Mouse (Mus musculus): Measurements from ENCODE around the gene 1700034J05Rik. TPM values are rescaled to one million over a fixed set of nuclear protein-coding genes. Genes with fewer than 3 reads are reported as not detected.
A peak's percentile ranks its signal among the peaks of the same experiment; 100 is the strongest.

1700034J05Rik gene
- polyA plus RNA-seq, 1 experiment from 2014 or later: 0.21 TPM

- Histone ChIP-seq H3K4me1 (ENCODE audit: control insufficient read depth, insufficient read depth, low read length) (peaks cover 14% of the 10 kb centered on the region), H3K9ac (ENCODE audit: low read length) (no peak overlapping the region), H3K36me3 (ENCODE audit: control insufficient read depth, insufficient read depth, low read length) (no peaks in the 10 kb centered on the region), H3K4me3 (replicated peaks; ENCODE audit: low read length) (no peak overlapping the region), H3K27me3 (ENCODE audit: control insufficient read depth, insufficient read depth, low read length) (no peaks in the 10 kb centered on the region), H3K9me3 (replicated peaks; ENCODE audit: control insufficient read depth, low read length) (no peaks in the 10 kb centered on the region), H3K27ac (ENCODE audit: low read length) (0 out of 2 replicates have a peak overlapping the region, but pooled peaks have one; percentile 17), H3K4me2 (ENCODE audit: low read depth, low read length) (no peak overlapping the region)
- ATAC-seq (ENCODE audit: insufficient read depth, low FRiP score): no peak
- 64% methylated on average over 5 of the region's 5 CpGs for WGBS
These were observed 27.7 kb downstream of the 1700034J05Rik start for GRCm38 (mm10) chr6:146926415-146926980.

DNA sequence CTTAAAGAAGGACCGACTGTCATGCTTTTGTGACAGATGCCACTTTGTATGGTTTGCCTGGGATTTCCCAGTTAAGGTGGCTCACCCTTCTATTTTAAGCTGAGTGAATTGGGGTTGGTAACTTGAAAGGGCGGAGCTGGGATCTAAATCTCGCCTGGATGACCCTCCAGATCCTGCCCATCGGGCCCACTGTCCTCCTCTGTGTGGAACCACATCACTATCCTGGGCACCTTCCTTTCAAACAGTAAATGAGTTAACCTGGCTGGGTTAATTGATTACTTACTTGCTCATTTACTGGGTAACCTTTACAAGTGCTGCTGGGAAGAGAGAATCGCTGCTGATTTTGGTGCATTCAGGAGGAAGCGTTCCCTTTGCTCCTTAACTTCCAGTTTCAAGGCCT lies 35.9 kb downstream of the 1700034J05Rik start:
- ATAC-seq (ENCODE audit: insufficient read depth, low FRiP score): no peak

DNA sequence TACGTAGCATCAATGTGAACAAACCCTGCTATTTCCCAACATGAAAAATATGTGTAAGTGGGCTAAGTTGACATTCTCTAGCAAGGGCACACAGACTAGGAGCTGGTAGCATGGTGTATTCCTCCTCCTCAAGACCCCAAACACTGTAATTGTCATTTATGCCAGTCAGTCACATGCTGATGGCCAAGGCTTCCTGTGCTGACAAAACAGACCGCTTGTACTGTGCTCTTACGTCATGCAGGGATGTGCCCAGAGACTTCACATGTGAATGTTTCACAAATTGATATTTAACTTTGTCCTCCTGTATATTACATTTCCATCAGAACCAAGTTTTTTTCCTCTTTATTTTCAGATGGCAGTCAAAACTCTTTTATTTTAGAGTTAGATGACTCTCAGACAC lies 36.8 kb downstream of the 1700034J05Rik start:
- no peak for ATAC-seq (ENCODE audit: insufficient read depth, low FRiP score)
- H3K9me3 ChIP-seq (replicated peaks; ENCODE audit: control insufficient read depth, low read length): no peaks in the 10 kb centered on the region
- H3K4me2 ChIP-seq (ENCODE audit: low read depth, low read length): no peak overlapping the region
- H3K4me1 ChIP-seq (ENCODE audit: control insufficient read depth, insufficient read depth, low read length): peaks cover 21% of the 10 kb centered on the region
- H3K9ac ChIP-seq (ENCODE audit: low read length): no peak overlapping the region
- H3K36me3 ChIP-seq (ENCODE audit: control insufficient read depth, insufficient read depth, low read length): no peaks in the 10 kb centered on the region
- H3K27ac ChIP-seq (ENCODE audit: low read length): no peak overlapping the region
- 79% methylated on average over 3 of the region's 3 CpGs for WGBS
- H3K4me3 ChIP-seq (replicated peaks; ENCODE audit: low read length): no peak overlapping the region
- no peaks in the 10 kb centered on the region for H3K27me3 ChIP-seq (ENCODE audit: control insufficient read depth, insufficient read depth, low read length)

More for the DNA sequence above, 35.9 kb downstream of the 1700034J05Rik start:
- Histone ChIP-seq H3K27ac (ENCODE audit: low read length) (no peak overlapping the region), H3K4me1 (ENCODE audit: control insufficient read depth, insufficient read depth, low read length) (peaks cover 12% of the 10 kb centered on the region), H3K4me2 (ENCODE audit: low read depth, low read length) (no peak overlapping the region), H3K9ac (ENCODE audit: low read length) (no peak overlapping the region), H3K9me3 (replicated peaks; ENCODE audit: control insufficient read depth, low read length) (no peaks in the 10 kb centered on the region), H3K4me3 (replicated peaks; ENCODE audit: low read length) (no peak overlapping the region), H3K27me3 (ENCODE audit: control insufficient read depth, insufficient read depth, low read length) (no peaks in the 10 kb centered on the region), H3K36me3 (ENCODE audit: control insufficient read depth, insufficient read depth, low read length) (no peaks in the 10 kb centered on the region)
- 91% methylated on average over 6 of the region's 6 CpGs for WGBS

DNA sequence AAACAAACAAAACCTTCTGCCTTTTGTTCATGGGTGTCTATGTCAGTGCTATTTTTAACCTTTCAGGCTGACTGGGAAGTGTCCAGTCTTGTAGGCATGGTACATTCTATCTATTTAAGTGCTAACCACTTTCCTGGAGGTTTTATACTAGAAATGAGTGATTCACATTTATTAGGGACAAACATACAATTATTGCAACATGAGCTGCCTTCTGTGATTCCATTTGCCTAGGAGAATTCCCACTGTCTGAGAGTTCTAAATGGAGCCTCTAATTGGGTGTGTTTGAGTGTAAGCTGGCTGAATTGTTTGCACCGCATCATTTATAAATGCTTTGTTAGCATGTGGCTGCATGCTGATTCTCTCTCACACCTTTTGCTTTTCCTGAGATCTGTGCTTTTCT lies 38.4 kb downstream of the 1700034J05Rik start:
- H3K27me3 ChIP-seq (ENCODE audit: control insufficient read depth, insufficient read depth, low read length): no peaks in the 10 kb centered on the region
- peaks cover 25% of the 10 kb centered on the region for H3K4me1 ChIP-seq (ENCODE audit: control insufficient read depth, insufficient read depth, low read length)
- WGBS: 83% methylated on average over 1 of the region's 1 CpGs
- H3K4me2 ChIP-seq (ENCODE audit: low read depth, low read length): no peak overlapping the region
- H3K9ac ChIP-seq (ENCODE audit: low read length): no peak overlapping the region
- H3K4me3 ChIP-seq (replicated peaks; ENCODE audit: low read length): no peak overlapping the region
- ATAC-seq (ENCODE audit: insufficient read depth, low FRiP score): no peak
- H3K27ac ChIP-seq (ENCODE audit: low read length): no peak overlapping the region
- no peaks in the 10 kb centered on the region for H3K9me3 ChIP-seq (replicated peaks; ENCODE audit: control insufficient read depth, low read length)
- H3K36me3 ChIP-seq (ENCODE audit: control insufficient read depth, insufficient read depth, low read length): no peaks in the 10 kb centered on the region

DNA sequence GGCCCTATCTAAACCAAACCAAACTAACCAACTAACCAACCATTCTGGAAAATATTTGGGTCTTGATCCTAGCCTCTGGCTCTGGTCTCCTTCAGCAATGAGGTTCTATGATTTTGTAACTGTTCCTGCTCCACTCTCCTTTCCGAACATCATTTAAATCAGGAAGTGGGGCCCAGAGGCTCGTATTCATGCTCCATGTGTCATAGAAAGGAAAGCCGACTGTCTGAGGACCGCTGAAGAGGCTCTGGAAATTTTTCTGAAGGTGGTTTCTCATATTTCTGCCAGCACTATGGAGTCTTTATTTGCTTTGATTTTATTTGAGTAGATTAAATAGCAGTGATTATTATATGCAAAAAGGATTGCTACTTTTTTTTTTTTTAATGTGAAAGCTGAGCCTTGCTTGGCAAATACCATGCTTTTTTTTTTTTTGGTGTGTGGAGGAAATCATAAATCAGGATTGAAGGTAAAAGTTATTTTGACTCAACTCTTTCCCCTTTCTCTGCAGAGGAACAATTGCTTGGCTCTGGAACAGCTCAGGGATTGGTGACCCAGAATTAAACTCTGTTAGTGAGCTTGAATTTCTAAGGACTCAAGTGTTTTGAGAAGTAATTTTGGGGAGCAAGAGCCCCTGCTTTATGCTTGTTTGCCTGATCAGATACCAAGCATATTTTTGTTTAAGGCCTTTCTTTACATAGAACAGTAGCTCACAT lies 40.6 kb downstream of the 1700034J05Rik start:
- no peak for ATAC-seq (ENCODE audit: insufficient read depth, low FRiP score)
- no peak overlapping the region for H3K9ac ChIP-seq (ENCODE audit: low read length)
- H3K4me1 ChIP-seq (ENCODE audit: control insufficient read depth, insufficient read depth, low read length): peaks cover 29% of the 10 kb centered on the region
- no peaks in the 10 kb centered on the region for H3K27me3 ChIP-seq (ENCODE audit: control insufficient read depth, insufficient read depth, low read length)
- no peaks in the 10 kb centered on the region for H3K36me3 ChIP-seq (ENCODE audit: control insufficient read depth, insufficient read depth, low read length)
- 25% methylated on average over 4 of the region's 4 CpGs for WGBS
- H3K9me3 ChIP-seq (replicated peaks; ENCODE audit: control insufficient read depth, low read length): no peaks in the 10 kb centered on the region
- no peak overlapping the region for H3K4me2 ChIP-seq (ENCODE audit: low read depth, low read length)
- H3K27ac ChIP-seq (ENCODE audit: low read length): peak overlapping the region; percentile 65
- H3K4me3 ChIP-seq (replicated peaks; ENCODE audit: low read length): no peak overlapping the region

DNA sequence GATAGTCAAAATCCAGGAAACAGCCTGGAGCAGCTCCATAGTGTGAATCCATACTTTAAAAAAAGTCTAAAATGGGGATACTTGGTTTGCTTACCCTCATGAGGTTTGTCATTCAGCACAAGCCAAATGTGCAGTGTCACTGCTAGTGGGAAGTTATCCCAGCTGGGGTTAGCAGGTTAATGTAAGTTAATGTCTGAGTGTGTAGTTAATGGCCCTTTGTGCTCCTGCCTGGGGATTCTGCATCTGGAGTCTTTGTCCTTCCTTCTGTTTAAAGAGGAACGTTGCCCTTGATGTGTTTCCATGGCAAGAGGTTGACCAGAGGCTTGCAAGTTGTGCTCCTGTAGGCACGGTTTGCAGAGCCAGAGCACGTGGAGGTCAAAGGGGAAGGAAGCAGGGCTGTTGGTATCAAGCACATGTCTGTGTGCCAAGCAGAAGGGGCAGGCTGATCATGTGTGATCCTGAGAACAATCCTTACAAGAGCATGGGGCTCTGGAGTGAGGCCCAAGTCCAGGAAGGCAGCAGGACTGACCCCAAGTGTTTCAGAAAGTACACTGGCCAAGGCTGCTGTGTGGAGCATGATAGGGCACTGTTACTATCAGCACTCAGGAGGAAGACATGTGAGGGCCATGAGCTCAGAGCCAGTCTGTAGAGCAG lies 41.3 kb downstream of the 1700034J05Rik start:
- no peak overlapping the region for H3K9ac ChIP-seq (ENCODE audit: low read length)
- 9% methylated on average over 3 of the region's 3 CpGs for WGBS
- no peak overlapping the region for H3K4me3 ChIP-seq (replicated peaks; ENCODE audit: low read length)
- no peaks in the 10 kb centered on the region for H3K27me3 ChIP-seq (ENCODE audit: control insufficient read depth, insufficient read depth, low read length)
- H3K4me2 ChIP-seq (ENCODE audit: low read depth, low read length): no peak overlapping the region
- no peaks in the 10 kb centered on the region for H3K9me3 ChIP-seq (replicated peaks; ENCODE audit: control insufficient read depth, low read length)
- ATAC-seq (ENCODE audit: insufficient read depth, low FRiP score): peak; percentile 75
- H3K4me1 ChIP-seq (ENCODE audit: control insufficient read depth, insufficient read depth, low read length): peaks cover 32% of the 10 kb centered on the region
- peak overlapping the region; percentile 65 for H3K27ac ChIP-seq (ENCODE audit: low read length)
- H3K36me3 ChIP-seq (ENCODE audit: control insufficient read depth, insufficient read depth, low read length): no peaks in the 10 kb centered on the region

- WGBS: 85% methylated on average over 2 of the region's 2 CpGs
- Histone ChIP-seq H3K27me3 (ENCODE audit: control insufficient read depth, insufficient read depth, low read length) (no peaks in the 10 kb centered on the region), H3K4me2 (ENCODE audit: low read depth, low read length) (no peak overlapping the region), H3K9ac (ENCODE audit: low read length) (no peak overlapping the region), H3K4me1 (ENCODE audit: control insufficient read depth, insufficient read depth, low read length) (peaks cover 38% of the 10 kb centered on the region), H3K9me3 (replicated peaks; ENCODE audit: control insufficient read depth, low read length) (no peaks in the 10 kb centered on the region), H3K27ac (ENCODE audit: low read length) (no peak overlapping the region), H3K36me3 (ENCODE audit: control insufficient read depth, insufficient read depth, low read length) (no peaks in the 10 kb centered on the region), H3K4me3 (replicated peaks; ENCODE audit: low read length) (no peak overlapping the region)
- no peak for ATAC-seq (ENCODE audit: insufficient read depth, low FRiP score)
These were observed 43.4 kb downstream of the 1700034J05Rik start for GRCm38 (mm10) chr6:146910801-146911200.

GRCm38 (mm10) chr6:146909725-146910489 lies 44.3 kb downstream of the 1700034J05Rik start:
- Histone ChIP-seq H3K9me3 (replicated peaks; ENCODE audit: control insufficient read depth, low read length) (no peaks in the 10 kb centered on the region), H3K27ac (ENCODE audit: low read length) (peak overlapping the region; percentile 18; the same call in 1 of the 2 replicates), H3K9ac (ENCODE audit: low read length) (no peak overlapping the region), H3K4me2 (ENCODE audit: low read depth, low read length) (no peak overlapping the region), H3K27me3 (ENCODE audit: control insufficient read depth, insufficient read depth, low read length) (no peaks in the 10 kb centered on the region), H3K4me3 (replicated peaks; ENCODE audit: low read length) (no peak overlapping the region), H3K4me1 (ENCODE audit: control insufficient read depth, insufficient read depth, low read length) (peaks cover 36% of the 10 kb centered on the region), H3K36me3 (ENCODE audit: control insufficient read depth, insufficient read depth, low read length) (no peaks in the 10 kb centered on the region)
- ATAC-seq (ENCODE audit: insufficient read depth, low FRiP score): no peak
- 67% methylated on average over 5 of the region's 5 CpGs for WGBS

DNA sequence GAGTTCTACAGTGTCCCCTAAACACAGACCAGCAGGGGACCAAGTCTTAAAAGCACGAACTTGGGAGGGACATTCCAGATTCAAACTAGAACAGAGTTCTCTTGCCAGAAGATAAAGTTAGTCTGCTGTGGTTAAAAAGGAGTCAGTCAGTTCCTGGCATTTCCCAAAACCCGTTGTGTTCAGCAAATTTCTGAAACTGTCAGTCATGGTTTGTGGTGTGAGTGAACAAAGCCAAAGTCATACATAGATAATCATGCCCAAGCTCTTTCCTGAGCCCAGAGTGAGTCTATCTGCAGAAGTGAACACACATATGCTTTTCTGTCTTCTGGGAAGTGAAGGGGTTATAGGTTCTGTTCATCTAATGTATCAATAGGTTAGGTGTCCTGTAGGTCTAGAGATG lies 45.4 kb downstream of the 1700034J05Rik start:
- Histone ChIP-seq H3K36me3 (ENCODE audit: control insufficient read depth, insufficient read depth, low read length) (no peaks in the 10 kb centered on the region), H3K9me3 (replicated peaks; ENCODE audit: control insufficient read depth, low read length) (no peaks in the 10 kb centered on the region), H3K27ac (ENCODE audit: low read length) (no peak overlapping the region), H3K4me2 (ENCODE audit: low read depth, low read length) (no peak overlapping the region), H3K9ac (ENCODE audit: low read length) (no peak overlapping the region), H3K4me1 (ENCODE audit: control insufficient read depth, insufficient read depth, low read length) (peaks cover 29% of the 10 kb centered on the region), H3K4me3 (replicated peaks; ENCODE audit: low read length) (no peak overlapping the region), H3K27me3 (ENCODE audit: control insufficient read depth, insufficient read depth, low read length) (no peaks in the 10 kb centered on the region)
- WGBS: 66% methylated on average over 2 of the region's 2 CpGs
- ATAC-seq (ENCODE audit: insufficient read depth, low FRiP score): no peak
